Mouse (Mus musculus): ENCODE data around the gene Zfp512. TPM values are rescaled to one million over a fixed set of nuclear protein-coding genes. Genes with fewer than 3 reads are reported as not detected.
A peak's percentile ranks its signal among the peaks of the same experiment; 100 is the strongest.

The Zfp512 gene
- total and polyA plus RNA-seq, 3 experiments = 12.4 to 58.4 (median 33.9) TPM

DNA sequence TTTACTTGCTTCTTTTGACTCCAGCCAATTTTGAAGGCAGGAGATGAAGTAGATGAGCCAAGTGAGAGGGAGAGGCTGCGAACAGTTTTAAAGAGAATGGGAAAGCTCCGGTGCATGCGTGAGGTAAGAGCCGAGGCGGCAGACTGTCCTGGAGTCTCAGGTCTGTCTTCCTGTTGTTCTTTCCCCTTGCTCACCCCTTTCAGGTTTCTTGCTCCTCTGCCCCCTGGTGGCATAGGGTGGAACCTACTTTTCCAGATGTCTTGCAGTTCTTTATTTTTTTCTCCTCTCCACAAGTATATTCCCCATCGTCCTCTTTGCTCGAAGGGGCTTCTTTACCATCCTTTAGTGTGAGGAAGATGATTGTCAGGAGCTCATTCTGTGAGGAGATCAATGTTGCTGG lies 18.1 kb downstream of the Zfp512 start:
- Histone ChIP-seq H3K4me3 (ENCODE audit: low read depth, low read length) (no peak overlapping the region), H3K4me1 (ENCODE audit: insufficient read depth, low read depth, low read length) (no peaks in the 10 kb centered on the region), H3K9me3 (replicated peaks) (peaks cover 4% of the 10 kb centered on the region), H3K27me3 (ENCODE audit: insufficient read depth, low read length) (no peaks in the 10 kb centered on the region), H3K36me3 (replicated peaks) (peaks cover 92% of the 10 kb centered on the region)
- ATAC-seq (ENCODE audit: extremely low read depth, insufficient number of reproducible peaks, low FRiP score, poor library complexity, severe bottlenecking) (no peak), DNase-seq (ENCODE audit: low spot score) (no peak)
- no peak for TF ChIP-seq TAL1 (conservative IDR thresholded peaks at IDR 0.05; ENCODE audit: low read depth, low read length)
- TF ChIP-seq CTCF (IDR thresholded peaks at IDR 0.05; ENCODE audit: low read depth, low read length) = peak; percentile 35; the same call in 1 of the 2 replicates

DNA sequence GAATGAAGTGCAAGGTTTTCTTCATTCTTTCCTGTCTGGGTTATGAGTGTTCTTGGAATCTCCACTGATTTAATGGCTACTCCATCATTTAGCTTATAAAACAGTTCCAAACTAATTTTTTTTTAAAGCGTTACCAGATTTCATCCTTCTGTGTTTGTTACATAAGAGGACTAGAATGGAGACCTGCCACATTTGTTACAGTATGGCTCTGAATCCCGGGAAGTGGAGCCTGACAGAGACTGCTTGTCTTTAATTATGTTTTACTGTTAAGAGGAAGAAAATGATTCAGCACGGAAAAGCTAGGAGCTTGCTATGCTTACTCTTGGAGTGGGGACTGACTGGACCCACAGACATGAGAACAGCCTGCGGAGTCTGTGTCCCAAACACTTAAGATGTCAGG lies 28.3 kb downstream of the Zfp512 start:
- Histone ChIP-seq H3K36me3 (replicated peaks) (peaks cover 87% of the 10 kb centered on the region), H3K27me3 (ENCODE audit: insufficient read depth, low read length) (no peaks in the 10 kb centered on the region), H3K9me3 (replicated peaks) (no peaks in the 10 kb centered on the region), H3K4me3 (ENCODE audit: low read depth, low read length) (no peak overlapping the region), H3K4me1 (ENCODE audit: insufficient read depth, low read depth, low read length) (no peaks in the 10 kb centered on the region)
- ATAC-seq (ENCODE audit: extremely low read depth, insufficient number of reproducible peaks, low FRiP score, poor library complexity, severe bottlenecking) (no peak), DNase-seq (ENCODE audit: low spot score) (no peak)
- TF ChIP-seq GATA2 (IDR thresholded peaks at IDR 0.05; ENCODE audit: borderline replicate concordance, low read depth, low read length) (no peak), GATA1 (IDR thresholded peaks at IDR 0.05; ENCODE audit: borderline replicate concordance, low read length) (no peak)

GRCm38 (mm10) chr5:31485440-31485839 lies 33.2 kb downstream of the Zfp512 start, which contains the start of gene 4930548H24Rik:
Gene 4930548H24Rik, plus strand, starts transcription at chr5:31485740.
- Histone ChIP-seq H3K36me3 (replicated peaks) (peaks cover 47% of the 10 kb centered on the region), H3K4me1 (ENCODE audit: insufficient read depth, low read depth, low read length) (no peaks in the 10 kb centered on the region), H3K9me3 (replicated peaks) (no peaks in the 10 kb centered on the region), H3K4me3 (ENCODE audit: low read depth, low read length) (no peak within 1 kb of the TSS), H3K27me3 (ENCODE audit: insufficient read depth, low read length) (peaks cover 5% of the 10 kb centered on the region; the same call in 1 of the 2 replicates)
- DNase-seq (ENCODE audit: low spot score) = no peak
- TF ChIP-seq GATA2 (IDR thresholded peaks at IDR 0.05; ENCODE audit: borderline replicate concordance, low read depth, low read length) (no peak), TAL1 (conservative IDR thresholded peaks at IDR 0.05; ENCODE audit: low read depth, low read length) (no peak), POLR2AphosphoS5 (IDR thresholded peaks at IDR 0.05; ENCODE audit: insufficient replicate concordance, low read depth, low read length) (no peak), GATA1 (IDR thresholded peaks at IDR 0.05; ENCODE audit: borderline replicate concordance, low read length) (no peak), CTCF (IDR thresholded peaks at IDR 0.05; ENCODE audit: low read depth, low read length) (no peak)
- ATAC-seq (ENCODE audit: extremely low read depth, insufficient number of reproducible peaks, low FRiP score, poor library complexity, severe bottlenecking) = no peak

DNA sequence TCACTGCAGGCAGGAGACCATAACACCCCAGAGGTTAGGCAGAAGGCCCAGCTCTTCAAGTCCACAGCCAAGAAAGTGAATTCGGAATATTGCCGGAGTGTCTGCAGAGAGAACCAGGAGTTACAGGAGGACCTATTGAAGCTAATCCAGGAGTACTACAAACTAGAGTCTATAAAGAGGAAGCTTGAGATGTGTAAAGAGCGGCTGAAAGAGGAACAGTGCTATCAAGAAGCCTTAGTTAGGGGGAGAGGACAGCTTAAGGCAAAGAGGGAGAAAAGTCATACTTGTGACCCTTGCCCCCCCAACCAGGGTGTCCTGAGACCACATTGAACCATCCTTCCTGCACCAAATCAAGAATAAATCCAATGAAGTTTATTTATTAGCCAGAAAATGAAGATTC lies 35.7 kb downstream of the Zfp512 start:
- H3K27me3 ChIP-seq (ENCODE audit: insufficient read depth, low read length) = peaks cover 17% of the 10 kb centered on the region
- ATAC-seq (ENCODE audit: extremely low read depth, insufficient number of reproducible peaks, low FRiP score, poor library complexity, severe bottlenecking) (no peak), DNase-seq (ENCODE audit: low spot score) (no peak)
- no peak overlapping the region for H3K4me3 ChIP-seq (ENCODE audit: low read depth, low read length)
- no peaks in the 10 kb centered on the region for H3K9me3 ChIP-seq (replicated peaks)
- no peak for TF ChIP-seq TAL1 (conservative IDR thresholded peaks at IDR 0.05; ENCODE audit: low read depth, low read length)
- no peak for TF ChIP-seq CTCF (IDR thresholded peaks at IDR 0.05; ENCODE audit: low read depth, low read length)
- H3K36me3 ChIP-seq (replicated peaks) = peaks cover 24% of the 10 kb centered on the region
- H3K4me1 ChIP-seq (ENCODE audit: insufficient read depth, low read depth, low read length) = no peaks in the 10 kb centered on the region

- DNase-seq (ENCODE audit: low spot score) (no peak), ATAC-seq (ENCODE audit: extremely low read depth, insufficient number of reproducible peaks, low FRiP score, poor library complexity, severe bottlenecking) (no peak)
- Histone ChIP-seq H3K4me1 (ENCODE audit: insufficient read depth, low read depth, low read length) (peaks cover 5% of the 10 kb centered on the region), H3K4me3 (ENCODE audit: low read depth, low read length) (no peak overlapping the region), H3K36me3 (replicated peaks) (peaks cover 18% of the 10 kb centered on the region), H3K9me3 (replicated peaks) (no peaks in the 10 kb centered on the region), H3K27me3 (ENCODE audit: insufficient read depth, low read length) (peaks cover 17% of the 10 kb centered on the region)
- TF ChIP-seq CTCF (IDR thresholded peaks at IDR 0.05; ENCODE audit: low read depth, low read length) (no peak), POLR2AphosphoS5 (IDR thresholded peaks at IDR 0.05; ENCODE audit: insufficient replicate concordance, low read depth, low read length) (no peak), TAL1 (conservative IDR thresholded peaks at IDR 0.05; ENCODE audit: low read depth, low read length) (no peak), GATA1 (IDR thresholded peaks at IDR 0.05; ENCODE audit: borderline replicate concordance, low read length) (no peak), GATA2 (IDR thresholded peaks at IDR 0.05; ENCODE audit: borderline replicate concordance, low read depth, low read length) (no peak)
Measured at GRCm38 (mm10) chr5:31489116-31489769, 37.0 kb downstream of the Zfp512 start.

DNA sequence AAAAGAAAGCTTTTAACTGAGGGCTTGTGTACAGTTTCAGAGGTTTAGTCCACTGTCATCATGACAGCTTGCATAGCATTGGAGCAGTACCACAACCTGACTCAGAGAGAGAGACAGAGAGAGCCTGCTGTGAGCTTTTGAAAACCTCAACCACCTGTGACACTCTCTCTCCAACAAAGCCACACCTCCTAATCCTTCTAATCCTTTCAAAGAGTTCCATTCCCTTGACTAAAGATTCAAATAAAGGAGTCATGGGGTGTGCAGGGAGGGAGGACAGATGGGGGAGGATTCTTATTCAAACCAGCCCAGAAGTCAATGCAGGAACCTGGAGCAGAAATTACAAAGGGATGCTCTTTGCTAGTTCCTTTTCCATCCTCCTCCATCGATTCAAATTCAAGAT lies 39.8 kb downstream of the Zfp512 start:
- ATAC-seq (ENCODE audit: extremely low read depth, insufficient number of reproducible peaks, low FRiP score, poor library complexity, severe bottlenecking) = no peak
- Histone ChIP-seq H3K9me3 (replicated peaks) (0 out of 2 replicates have a peak, but pooled peaks cover 3% of the 10 kb centered on the region), H3K4me3 (ENCODE audit: low read depth, low read length) (no peak overlapping the region), H3K36me3 (replicated peaks) (peaks cover 12% of the 10 kb centered on the region), H3K27me3 (ENCODE audit: insufficient read depth, low read length) (peaks cover 17% of the 10 kb centered on the region), H3K4me1 (ENCODE audit: insufficient read depth, low read depth, low read length) (peaks cover 19% of the 10 kb centered on the region)
- TF ChIP-seq GATA2 (IDR thresholded peaks at IDR 0.05; ENCODE audit: borderline replicate concordance, low read depth, low read length) (no peak), POLR2AphosphoS5 (IDR thresholded peaks at IDR 0.05; ENCODE audit: insufficient replicate concordance, low read depth, low read length) (no peak), TAL1 (conservative IDR thresholded peaks at IDR 0.05; ENCODE audit: low read depth, low read length) (no peak)
- no peak for DNase-seq (ENCODE audit: low spot score)

Measured in G1E (cell line).